Mouse (Mus musculus): ENCODE results near the gene Fbxo42.

Gene Fbxo42

DNA sequence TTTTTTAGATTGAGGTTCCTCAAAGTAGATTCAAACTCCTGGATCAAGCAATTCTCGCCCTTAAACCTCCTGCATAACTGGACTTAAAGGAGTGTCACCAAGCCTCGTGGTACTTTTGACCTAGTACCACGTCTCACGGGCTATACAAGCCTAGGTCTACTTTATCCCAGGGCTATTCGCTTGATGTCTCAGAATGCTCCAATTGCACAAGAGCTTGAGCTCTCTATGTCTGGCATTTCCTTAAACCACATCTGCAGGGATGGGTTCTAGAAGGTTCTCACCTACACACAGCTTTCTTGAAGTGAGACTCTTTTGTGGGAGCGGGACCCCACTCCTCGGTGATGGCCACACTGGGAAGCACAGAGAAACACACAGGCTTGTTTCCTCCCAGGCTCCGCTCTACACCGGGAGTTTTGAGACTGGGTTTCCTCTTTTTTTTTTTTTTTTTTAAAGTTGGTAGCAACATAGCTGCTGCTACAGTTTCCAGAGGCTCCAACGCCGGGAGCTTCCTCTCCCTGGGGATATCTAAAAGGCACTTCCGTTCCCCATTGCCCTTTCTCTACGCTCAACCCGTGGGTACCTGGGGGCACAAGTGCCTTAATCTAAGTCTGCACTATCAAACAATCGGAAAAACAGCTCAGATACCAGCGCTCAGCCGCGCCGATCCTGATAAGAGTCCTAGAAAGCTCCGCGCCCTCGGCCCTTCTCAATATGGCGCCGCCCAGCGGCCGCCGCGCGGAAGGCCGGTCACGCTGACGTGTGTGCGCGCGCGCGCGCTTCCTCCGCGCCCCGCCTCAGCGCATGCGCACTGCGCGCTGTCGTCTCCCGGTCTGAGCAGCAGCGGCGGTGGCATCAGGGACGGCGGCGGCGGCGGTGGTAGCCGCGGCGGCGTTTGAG lies at the start of gene Fbxo42:
TSS of gene Fbxo42 (plus strand) at position 802 of the 897 bp plus-strand sequence.
- DNase-seq (ENCODE audit: low spot score in 2 of 2): peak; percentile 91 to 94

DNA sequence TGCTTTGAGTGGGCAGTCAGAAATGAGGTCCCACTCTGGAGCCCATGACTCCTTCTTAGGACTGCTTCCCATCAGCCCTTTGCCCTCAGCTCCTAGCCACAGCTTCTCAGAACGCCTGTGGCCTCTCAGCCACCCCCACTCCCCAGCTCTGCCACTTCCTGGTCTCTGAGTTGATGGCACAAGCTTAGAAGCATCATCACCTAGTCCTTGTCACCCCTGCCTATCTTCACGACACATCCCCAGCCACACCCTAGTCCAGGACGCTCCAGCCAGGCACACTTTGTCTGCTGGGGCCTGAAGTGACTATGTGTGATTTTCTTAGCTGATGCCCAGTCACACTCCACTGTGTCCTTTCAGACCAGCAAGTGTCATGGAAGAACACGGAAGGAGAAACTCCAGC lies 48.8 kb upstream of the Fbxo42 start:
- DNase-seq (ENCODE audit: low spot score in 2 of 2): no peak

DNA sequence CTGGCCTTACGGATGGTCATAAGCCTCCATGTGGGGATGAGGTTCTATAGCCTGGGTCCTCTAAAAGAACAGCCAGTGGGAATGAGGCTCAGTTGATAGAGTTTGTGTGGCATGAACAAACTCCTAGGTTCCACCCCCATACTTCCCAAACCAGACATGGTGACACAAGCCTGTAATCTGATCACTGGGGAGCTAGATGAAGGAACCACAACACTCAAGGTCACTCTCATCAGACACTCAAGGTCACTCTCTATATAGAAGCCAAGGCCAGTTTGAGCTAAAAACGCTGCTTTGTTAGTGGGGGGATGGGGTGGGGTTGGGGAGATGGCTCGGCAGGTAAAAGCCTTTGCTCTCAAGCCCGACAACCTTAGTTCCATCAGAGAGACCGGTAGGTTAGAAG lies 47.8 kb upstream of the Fbxo42 start:
- no peak for DNase-seq (ENCODE audit: low spot score in 2 of 2)

DNA sequence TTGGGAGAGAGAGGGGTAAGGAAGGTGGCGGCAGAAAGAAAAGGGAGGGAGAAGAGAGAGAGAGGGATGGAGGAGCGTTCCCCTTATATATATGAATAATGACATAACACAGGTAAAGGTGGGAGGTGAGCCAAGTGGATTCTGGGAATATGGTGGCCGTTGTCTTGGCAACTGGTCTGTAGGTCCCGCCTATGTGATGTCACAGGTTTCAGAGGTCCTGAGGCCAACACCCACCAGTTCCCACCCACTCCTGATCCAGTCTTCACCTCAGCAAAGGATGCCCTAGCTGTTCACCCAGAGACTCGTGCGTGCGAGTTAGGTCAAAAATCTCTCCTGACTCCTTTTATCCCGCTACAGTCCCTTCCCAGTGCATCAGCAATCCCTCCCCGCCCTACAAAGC lies 46.4 kb upstream of the Fbxo42 start:
- no peak for DNase-seq (ENCODE audit: low spot score in 2 of 2)

DNA sequence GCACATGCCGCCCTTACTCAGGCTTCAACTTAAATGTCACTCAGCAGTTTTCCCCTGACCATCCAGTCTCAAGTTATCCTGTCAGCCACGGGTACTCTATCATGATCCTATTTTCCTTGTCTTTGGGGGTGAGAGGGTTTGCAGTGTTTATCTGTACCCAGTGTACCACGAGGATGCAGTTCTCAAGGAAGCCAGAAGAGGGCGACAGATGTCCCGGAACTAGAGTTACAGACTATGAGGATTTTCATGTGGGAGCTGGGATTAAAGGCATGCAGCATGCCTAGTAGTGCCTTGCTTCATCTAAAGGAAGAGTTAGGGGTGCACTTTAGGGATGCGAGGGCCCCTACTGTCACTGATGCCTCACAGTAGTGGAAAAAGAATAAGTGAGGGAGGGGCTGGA lies 45.9 kb upstream of the Fbxo42 start:
- DNase-seq (ENCODE audit: low spot score in 2 of 2): no peak

DNA sequence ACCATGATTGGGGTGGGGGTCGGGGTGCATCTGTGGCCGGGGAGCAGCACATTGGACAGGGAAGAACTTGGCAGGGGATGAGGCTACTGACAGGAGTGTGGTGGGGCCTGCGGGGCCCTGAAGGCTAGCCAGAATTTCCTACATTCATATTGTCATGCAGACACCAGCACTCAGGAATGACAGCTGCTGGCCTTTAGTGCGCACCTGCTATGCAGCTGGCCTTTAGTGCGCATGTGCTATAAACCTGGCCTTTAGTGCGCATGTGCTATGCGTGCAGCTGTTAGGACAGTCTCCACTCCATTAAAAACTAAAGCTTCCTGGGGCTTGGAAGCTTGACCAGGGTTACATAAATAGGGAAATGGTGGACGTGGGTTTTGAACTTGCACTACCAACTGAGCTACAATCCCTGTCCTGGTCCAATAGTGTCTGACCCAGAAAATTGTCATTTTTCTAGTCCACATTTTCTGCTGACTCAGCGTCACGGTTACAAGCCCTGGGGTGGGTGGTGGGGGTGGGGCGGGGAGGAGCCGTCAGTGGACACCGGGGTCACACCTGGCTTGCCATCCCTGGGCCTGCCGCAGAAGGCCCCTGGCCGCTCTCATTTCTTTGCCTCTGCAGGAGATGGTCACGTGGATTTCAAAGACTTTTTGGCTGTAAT lies 41.1 kb upstream of the Fbxo42 start:
- DNase-seq (ENCODE audit: low spot score in 2 of 2): no peak

DNA sequence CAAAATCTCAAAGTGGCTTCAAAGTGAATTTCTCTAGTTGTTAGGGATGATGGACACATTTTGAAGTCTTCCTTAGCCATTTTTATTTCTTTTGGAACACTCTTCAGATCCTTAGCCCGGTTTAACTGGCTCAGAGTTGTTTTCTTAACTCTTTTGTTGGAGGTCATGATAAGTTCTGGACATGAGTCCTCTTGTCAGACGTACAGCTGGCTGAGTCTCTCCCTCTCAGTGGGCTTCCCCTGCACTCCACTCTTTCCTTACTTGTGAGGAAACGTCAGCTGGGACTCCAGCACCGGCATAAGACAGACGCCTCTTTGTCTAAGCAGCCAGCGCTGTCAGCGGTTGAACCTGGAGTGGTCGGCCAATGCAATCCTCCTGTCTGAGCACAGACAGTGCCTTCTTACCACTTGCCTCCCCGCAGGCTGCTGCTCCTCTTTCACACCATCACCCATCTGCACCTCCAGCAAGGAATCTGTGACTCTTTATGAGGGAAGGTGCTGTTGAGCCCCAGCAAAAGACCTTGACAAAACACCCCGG lies 39.4 kb upstream of the Fbxo42 start:
- no peak for DNase-seq (ENCODE audit: low spot score in 2 of 2)

DNA sequence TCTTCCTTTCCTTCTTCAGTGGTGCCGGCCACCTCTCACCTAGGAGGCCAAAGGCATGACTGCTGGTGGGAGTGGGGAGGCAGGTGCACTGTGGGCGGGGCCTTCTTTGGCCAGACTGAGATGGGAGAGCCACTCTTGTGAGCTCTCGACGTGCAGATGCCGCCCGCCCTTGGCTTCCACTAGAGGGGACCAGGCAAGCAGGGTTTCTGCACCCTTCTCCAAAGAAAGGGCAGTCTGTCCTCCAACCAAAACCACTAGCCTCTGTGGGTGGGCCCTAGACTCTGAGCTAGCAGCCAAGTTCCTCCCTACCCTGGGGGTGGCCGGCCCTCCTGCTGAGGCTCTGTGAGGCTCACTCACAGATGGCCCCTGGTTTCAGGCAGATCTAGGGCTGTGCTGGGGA lies 33.9 kb upstream of the Fbxo42 start:
- no peak for DNase-seq (ENCODE audit: low spot score in 2 of 2)

DNA sequence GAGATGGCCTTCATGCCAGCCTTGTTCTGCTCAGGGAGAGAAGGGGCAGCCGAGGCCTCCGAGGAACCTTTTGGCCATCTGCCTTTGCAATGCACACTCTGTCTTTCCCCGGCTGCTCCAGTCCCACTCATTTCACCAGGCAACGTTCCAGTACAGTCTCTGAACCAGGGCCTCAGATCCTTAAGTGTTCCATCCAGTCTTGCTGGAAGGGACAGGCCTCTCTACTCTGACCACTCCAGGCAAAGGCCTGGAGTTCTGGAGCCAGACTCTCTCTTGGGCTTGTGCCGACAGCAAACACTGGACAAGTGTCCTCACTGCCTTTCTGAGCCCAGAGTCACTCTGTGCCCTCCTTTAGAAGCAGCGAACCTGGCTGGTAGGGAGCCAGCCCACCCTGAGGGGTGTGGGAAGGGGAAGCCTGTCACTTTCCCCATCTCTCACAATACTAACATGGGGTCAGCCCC lies 33.2 kb upstream of the Fbxo42 start:
- DNase-seq (ENCODE audit: low spot score in 2 of 2): peak; percentile 31 to 36

DNA sequence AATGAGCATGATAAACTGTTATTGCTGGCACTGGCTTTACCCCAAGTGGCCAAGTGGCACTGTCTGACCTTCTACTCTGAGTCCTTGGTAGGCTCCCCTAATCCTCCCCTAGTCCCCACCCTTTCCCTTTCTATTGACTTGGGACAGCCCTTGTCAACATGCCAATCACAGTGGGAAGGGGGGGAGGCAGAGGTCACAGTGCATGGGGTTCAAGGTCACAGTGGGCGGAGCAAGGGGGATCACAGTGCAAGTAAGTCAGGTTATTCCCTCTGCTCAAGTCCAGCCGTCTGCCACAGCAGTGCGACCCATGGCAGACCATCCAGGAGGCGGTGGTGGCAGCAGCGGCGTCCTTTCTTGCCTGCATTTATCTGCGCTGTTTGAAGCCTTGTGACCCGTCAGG lies 32.3 kb upstream of the Fbxo42 start:
- no peak for DNase-seq (ENCODE audit: low spot score in 2 of 2)

DNA sequence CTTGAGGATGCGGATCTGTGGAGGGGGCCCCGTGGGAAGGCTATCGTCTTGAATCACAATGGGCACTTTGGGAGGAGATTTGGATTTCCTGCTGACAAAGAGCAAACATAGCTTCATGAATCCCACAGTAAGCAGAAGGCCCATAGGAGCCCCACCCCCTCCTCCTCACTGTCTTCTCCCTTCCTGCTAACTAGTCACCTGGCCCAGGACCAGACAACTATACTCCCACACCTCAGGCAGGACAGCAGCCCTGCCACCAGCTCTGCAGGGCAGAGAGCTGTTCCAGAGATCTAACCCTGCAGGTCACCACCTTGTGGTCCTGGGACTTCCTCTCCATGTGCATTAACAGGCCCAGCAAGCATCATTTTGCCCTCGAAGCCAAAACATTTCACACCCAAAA lies 29.0 kb upstream of the Fbxo42 start:
- DNase-seq (ENCODE audit: low spot score in 2 of 2): no peak

DNA sequence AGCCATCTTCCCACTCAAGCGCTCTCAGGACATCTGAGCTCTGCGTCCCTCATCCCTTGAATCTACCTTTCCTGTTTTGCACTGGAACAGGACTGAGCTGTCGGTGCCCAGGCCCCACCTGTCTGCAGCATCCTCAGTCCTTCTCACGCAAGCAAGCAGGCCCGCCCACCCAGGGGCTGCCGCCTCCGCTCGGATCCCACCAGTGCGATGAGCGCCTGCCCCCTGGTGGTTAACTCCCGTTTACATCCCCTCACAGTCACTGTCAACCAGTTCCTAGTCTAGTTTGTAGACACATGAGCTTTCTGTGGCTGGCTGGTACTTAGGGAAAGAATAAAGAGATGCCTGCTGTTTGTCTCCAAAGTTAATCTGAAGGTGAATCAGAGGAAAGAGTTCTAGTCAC lies 27.0 kb upstream of the Fbxo42 start:
- DNase-seq (ENCODE audit: low spot score in 2 of 2): peak; percentile 53 to 63

DNA sequence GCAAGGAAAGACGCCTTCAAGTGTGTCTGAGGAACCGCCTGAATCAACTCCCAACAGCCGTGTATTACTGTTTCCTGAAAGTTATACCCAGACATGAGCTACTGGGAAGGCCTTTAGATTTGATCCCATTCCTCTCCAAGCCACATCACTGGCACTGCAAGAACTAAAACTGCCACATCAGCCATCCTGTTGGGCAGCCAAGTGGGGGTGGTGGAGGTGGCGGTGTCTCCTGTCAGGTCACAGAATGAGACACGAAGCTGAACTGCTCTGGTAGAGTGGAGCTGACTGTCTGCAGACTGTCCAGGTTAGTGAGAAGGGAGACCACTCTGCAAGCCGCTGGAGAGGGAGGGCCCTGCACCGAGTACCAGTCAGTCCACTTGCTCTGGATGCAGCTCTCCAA lies 25.1 kb upstream of the Fbxo42 start:
- DNase-seq (ENCODE audit: low spot score in 2 of 2): no peak

DNA sequence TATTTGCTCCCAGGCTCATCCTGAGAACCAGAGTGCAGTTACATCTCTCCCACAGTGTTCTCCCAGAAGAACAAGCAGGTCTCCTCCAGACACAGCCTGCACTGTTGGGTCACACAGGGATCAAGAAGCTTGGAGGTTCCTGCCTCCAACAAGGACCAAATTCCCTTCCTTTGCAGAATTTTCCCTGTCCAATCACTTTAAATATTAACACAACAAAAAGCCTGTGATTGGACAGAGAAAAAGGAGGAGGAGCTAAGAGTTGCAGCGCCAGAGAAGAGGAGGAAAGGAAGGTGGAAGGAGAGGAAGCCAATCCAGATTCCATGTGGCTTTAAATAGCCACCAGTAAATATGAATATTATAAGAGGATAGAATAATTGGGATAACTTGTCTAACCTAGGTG lies 24.6 kb upstream of the Fbxo42 start:
- no peak for DNase-seq (ENCODE audit: low spot score in 2 of 2)

DNA sequence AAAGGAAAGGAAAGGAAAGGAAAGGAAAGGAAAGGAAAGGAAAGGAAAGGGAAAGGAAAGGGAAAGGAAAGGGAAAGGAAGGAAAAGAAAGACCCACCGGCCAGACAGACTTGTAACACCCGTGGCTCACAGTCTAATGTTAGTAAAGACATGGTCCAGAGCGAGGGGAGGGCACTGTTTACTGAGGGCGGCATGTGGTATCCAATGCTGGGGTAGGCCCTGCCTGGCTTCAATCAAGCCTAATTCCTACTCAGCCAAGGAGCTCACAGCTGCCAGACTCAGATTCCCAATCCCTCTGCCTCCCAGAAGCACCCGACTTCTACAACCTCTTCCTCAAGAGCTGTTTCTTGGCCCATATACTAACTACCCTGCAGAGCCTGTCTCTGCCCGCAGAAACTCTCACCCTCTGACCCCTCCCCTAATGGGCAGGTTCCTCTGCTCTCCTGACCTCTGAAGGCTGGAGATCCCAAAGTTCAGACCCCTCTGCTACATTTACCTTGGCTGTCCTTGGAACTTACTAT lies 18.5 kb upstream of the Fbxo42 start:
- DNase-seq (ENCODE audit: low spot score in 2 of 2): no peak

DNA sequence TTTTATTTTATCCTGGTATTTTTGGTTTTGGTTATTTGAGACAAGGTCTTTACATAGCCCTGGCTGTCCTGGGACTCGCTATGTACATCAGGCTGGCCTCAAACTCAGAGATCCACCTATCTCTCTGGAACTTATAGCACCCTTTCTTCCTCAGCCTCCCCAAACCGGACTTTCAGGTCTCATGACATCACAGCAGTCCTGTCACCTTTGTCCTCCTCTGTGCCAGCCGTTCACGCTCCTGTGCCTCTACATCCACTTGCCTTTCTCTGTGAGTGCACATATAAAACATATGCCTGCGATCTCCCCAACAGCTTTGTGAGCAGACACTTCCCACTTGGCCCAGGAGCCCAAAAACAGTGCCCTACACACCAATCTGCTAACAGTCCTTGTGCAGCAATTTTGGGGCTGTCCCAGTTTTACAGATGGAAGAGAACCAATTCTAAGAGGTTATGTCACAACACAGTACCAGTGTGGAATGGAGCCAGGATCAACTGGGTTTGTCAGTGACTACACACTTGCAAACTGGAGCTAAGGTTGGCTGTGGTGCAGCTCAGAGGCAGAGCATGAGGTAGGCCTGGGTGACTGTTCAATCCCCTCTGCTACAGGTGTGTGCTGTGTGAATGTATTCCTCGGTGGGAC lies 16.9 kb upstream of the Fbxo42 start:
- peak in 1 of 2 experiments; percentile 42 for DNase-seq (ENCODE audit: low spot score in 2 of 2)

DNA sequence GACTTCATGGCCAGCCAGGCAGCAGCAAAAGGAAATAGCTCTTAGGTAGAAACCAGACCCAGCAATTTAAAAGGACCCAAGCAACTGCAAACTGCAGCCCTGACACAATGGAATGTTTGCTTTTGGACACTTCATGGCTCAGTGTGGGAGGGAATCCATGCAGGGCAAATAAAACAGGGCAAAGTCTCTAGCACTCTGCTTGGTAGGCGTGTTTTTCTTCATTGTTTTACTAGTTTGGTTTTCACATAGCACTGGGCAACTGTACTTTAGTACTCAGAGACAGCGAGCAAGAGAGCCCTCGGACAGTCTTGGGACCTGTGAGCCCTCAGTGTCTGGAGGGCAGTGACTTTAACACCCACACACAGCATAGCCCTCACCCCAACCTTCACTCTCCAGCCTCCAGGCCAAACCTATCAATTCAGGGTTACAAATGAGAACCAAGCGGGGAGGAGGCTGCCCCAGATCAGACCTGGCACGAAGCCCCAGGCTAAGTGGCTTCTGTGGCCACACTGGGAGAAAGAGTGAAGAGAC lies 16.1 kb upstream of the Fbxo42 start:
- DNase-seq (ENCODE audit: low spot score in 2 of 2): no peak

DNA sequence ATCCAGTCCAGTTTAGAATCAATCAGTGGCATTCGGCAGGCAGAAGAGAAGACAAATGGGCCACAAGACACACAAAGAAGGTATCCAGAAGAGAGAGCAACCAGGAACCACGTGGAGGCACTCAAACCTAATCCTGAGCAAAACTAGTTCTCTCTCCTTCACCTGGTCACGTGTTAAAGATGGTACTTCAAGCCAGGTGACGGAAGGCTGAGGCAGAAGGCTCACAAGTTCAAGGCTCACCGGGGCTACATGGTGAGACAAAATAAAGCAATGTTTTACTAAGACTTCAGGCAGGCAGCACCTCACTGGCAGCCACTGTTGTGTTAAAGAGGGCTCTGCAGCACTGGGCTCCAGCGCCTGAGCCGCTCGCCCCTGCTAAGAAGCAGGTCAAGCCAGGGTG lies 15.5 kb upstream of the Fbxo42 start:
- no peak for DNase-seq (ENCODE audit: low spot score in 2 of 2)

DNA sequence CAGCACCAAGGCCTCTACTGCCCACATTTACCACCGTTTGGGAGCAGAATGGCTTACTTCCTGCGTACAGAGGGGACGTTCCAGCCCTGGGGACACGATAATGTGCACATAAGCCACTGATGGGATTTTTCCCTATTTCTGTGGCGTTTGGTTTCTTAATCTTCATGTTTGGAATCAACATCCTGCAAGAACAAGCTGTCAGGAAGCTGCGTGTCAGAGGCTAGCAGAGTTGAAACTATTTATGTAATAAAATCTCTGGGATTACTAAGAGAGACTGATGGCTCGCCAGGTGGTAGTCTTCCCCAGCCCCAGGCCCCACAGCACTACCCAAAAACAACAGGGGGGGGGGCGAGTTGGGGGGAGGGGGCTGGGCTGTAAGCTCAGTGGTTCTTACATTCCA lies 14.5 kb upstream of the Fbxo42 start:
- DNase-seq (ENCODE audit: low spot score in 2 of 2): no peak

DNA sequence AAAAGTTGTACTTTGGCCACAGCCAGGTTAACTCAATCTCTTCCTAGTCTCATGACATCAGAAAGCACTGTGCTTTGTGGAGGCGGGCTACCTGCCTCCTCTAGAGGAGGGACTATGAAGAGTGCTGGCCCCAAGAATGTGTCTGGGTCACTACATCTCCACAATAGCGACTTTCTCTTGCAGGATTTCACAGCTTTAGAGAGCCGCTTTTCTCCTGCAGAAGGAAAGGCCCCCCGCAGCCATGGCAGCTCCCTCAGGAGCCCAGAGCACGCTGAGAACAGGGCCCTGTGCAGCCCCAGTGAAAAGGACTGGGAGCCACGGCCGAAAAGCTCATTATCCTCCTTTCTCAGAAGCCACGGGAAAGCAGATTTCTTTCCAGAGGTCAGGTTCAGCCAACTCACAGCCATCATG lies 13.7 kb upstream of the Fbxo42 start:
- no peak for DNase-seq (ENCODE audit: low spot score in 2 of 2)

DNA sequence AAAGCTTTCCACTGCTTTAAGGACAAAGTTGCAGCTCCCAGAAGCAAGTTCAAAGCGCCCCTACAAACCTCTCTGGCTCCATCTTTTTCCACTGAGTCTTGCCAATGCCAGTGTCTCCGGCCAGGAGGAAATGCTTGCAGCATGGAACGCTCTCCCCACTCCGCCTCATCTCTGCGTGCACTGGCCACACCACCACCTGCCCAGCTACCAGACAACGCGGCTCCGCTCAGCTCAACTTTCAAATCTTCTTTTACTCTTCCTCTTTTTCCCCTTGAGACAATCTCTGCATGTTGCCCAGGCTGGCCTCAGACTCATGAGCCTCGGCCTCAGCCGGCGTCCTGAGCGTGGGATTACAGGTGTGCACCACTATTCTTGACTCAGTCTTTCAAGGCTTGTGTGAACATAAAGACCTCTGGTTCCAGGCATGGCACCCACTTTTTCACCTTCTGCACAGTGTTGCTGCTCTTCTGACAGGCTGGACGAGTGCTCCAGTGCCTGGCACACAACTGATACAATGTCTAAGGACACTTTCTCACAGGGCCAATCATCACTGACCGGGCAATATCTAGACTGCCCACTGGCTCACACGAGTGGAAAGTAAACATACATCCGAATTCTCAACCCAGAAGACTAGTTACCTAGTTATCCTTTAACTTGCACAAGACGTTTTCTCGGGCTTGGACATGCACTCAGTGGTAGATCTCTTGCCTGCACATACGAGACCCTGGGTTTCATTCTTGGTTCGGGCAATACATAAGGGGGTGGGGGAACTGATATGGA lies 12.8 kb upstream of the Fbxo42 start:
- DNase-seq (ENCODE audit: low spot score in 2 of 2): peak in 1 of 2 experiments; percentile 44

Data from frontal cortex, postnatal 36 days (tissue).